Mouse (Mus musculus) liver, postnatal 0 days (tissue): ENCODE measurements around the gene Gm20708.

ENCODE experiments used
- CTCF ChIP-seq: sonication (generic); IDR thresholded peaks from 2 replicates; pipeline ENCODE4 v1.5.1; 2016; ENCODE audit warnings: antibody characterized with exemption, low read depth
- EP300 ChIP-seq: IDR thresholded peaks from 2 replicates; pipeline ENCODE4 v1.6.1; 2016; ENCODE audit warnings: antibody characterized with exemption, low read depth, mild to moderate bottlenecking

DNA sequence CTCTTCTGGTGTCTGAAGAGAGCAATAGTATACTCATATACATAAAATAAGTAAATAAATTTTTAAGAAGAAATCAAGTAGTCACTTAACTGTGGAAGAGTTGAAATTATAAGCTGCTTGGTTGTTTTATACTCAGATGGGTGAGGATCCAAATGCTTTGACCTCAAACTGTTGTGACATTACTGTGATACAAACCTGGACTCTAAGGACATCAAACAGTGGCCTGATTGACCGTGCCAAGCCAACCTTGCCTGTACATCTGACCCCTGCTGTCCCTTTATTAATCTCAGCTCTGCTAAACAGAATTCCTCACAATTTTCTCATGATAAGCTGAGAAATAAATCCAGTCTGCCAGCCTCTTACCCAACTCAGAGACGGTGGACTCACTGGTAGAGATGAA lies 36.2 kb downstream of the Gm20708 start:
- no peak for TF ChIP-seq CTCF
- no peak; the same call in 1 of the 2 replicates for TF ChIP-seq EP300
